Mouse (Mus musculus): Measurements from ENCODE around the gene Adal.
A peak's percentile ranks its signal among the peaks of the same experiment; 100 is the strongest.

Adal gene

GRCm38 (mm10) chr2:121183431-121183830, 43.2 kb downstream of the Adal start:
- DNase-seq = no peak

- DNase-seq = no peak
Observed at GRCm38 (mm10) chr2:121184142-121184541, 43.9 kb downstream of the Adal start.

- peak; percentile 3 for DNase-seq
Observed at GRCm38 (mm10) chr2:121188530-121188929, 48.3 kb downstream of the Adal start.

- DNase-seq = no peak
Observed at GRCm38 (mm10) chr2:121195466-121195865, 55.2 kb downstream of the Adal start.

- DNase-seq = no peak
Observed at GRCm38 (mm10) chr2:121204276-121204675, 64.0 kb downstream of the Adal start.
